ENCODE assay signal across 10 mouse cellular contexts in the genomic region with DNA sequence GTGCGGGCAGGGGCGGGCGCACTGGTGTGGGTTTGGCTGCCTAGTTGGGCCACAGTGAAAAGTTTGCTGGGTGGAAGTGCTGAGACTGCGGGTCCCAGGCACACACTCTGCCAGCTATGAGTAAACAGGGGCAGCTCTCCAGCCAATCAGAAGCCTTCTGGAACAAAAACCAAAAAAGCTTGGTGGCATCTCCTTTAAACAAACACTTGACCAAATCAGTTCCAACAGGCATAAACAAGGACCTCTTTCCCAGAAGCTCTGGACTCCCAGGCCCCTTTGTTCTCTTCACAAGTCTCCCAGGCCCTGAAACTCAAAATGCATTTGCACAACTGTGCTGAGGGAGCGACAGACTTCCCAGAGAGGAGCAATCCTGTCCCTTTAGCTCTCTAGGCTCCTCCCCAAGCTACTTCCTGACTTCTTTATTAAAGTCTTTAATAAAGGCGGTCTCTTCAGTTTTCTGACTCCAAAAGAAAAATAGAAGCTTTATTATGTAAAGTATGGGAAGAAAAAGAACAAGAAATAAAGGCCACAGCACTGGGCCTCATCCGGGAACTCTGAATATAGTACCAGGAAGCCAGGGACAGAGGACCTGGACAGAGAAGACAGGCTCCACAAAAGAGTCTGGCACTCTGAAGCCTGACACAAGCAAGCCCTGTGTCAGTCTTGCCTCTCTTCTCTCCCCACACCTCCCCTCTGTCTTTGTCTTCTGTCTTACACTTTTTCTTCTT.
DNase-seq lines count a peak whose midpoint lies in the region; ATAC-seq and TF ChIP-seq lines count a peak whose summit lies in the region.
"Had no signal": no experiment of that assay in that cellular context is flagged by ENCODE, and none has a peak within 500 bp of the region (broad histone marks: within the 10 kb centered on the region; RNA-seq: fewer than 3 reads in every experiment).

No protein-coding gene starts in this region.

- H3K27me3 ChIP-seq in ES-Bruce4 (ENCODE audit: control insufficient read depth, insufficient read depth, low read length, poor library complexity, severe bottlenecking) = no peaks in the 10 kb centered on the region
- H3K27me3 ChIP-seq in forebrain, embryonic 15.5 days = no peaks in the 10 kb centered on the region
- H3K27me3 ChIP-seq: liver, embryonic 15.5 days had no signal

- H3K4me2 ChIP-seq in forebrain, embryonic 15.5 days (replicated peaks) = no peak overlapping the region
- H3K4me2 ChIP-seq: liver, embryonic 15.5 days had no signal

- no peak for TF ChIP-seq CTCF in ES-Bruce4 (IDR thresholded peaks at IDR 0.05; ENCODE audit: low read depth, low read length)

- H3K4me3 ChIP-seq in ES-Bruce4 (ENCODE audit: low read depth, low read length) = peak overlapping the region; percentile 12
- H3K4me3 ChIP-seq in forebrain, embryonic 15.5 days = no peak overlapping the region
- H3K4me3 ChIP-seq: liver, embryonic 15.5 days had no signal

- H3K36me3 ChIP-seq in ES-Bruce4 (ENCODE audit: control insufficient read depth, insufficient read depth, low read length, poor library complexity, severe bottlenecking) = no peaks in the 10 kb centered on the region
- H3K36me3 ChIP-seq in forebrain, embryonic 15.5 days = no peaks in the 10 kb centered on the region
- H3K36me3 ChIP-seq: liver, embryonic 15.5 days had no signal

- no peak for TF ChIP-seq EP300 in ES-Bruce4 (IDR thresholded peaks at IDR 0.05; ENCODE audit: insufficient read depth, low read depth, low read length)

- peak; percentile 70 for ATAC-seq in forebrain, embryonic 15.5 days (replicated peaks)

- 0 out of 2 replicates have a peak overlapping the region, but pooled peaks have one; percentile 22 for H3K27ac ChIP-seq in ES-Bruce4 (ENCODE audit: insufficient read depth, low read length)
- H3K27ac ChIP-seq in forebrain, embryonic 15.5 days (replicated peaks) = peak overlapping the region; percentile 59
- H3K27ac ChIP-seq: liver, embryonic 15.5 days had no signal

- WGBS in forebrain, embryonic 15.5 days = 22% methylated on average over 7 of the region's 7 CpGs

- H3K4me1 ChIP-seq in ES-Bruce4 (ENCODE audit: control insufficient read depth, insufficient read depth, low read length) = peaks cover 24% of the 10 kb centered on the region
- peaks cover 38% of the 10 kb centered on the region for H3K4me1 ChIP-seq in forebrain, embryonic 15.5 days
- H3K4me1 ChIP-seq: liver, embryonic 15.5 days had no signal

- no peak for TF ChIP-seq POLR2A in ES-Bruce4 (IDR thresholded peaks at IDR 0.05; ENCODE audit: insufficient read depth, low read length)

- H3K9ac ChIP-seq in ES-Bruce4 (ENCODE audit: low read depth, poor library complexity, severe bottlenecking) = no peak overlapping the region
- no peak overlapping the region for H3K9ac ChIP-seq in forebrain, embryonic 15.5 days (replicated peaks)
- H3K9ac ChIP-seq: liver, embryonic 15.5 days had no signal

- peak; percentile 30 to 45 for DNase-seq in cerebellum, postnatal 10 days
- no peak for DNase-seq in cerebellum, adult 8-10 months
- DNase-seq in lung, postnatal 14 days = peak; percentile 43
- no peak for DNase-seq in T-cell, adult 2 months (ENCODE audit: low spot score)
- DNase-seq in heart, adult 9 months (ENCODE audit: low spot score in 2 of 2) = no peak
- DNase-seq in kidney, postnatal 36 days = no peak
- DNase-seq: heart, postnatal 10 days had no signal

- no peaks in the 10 kb centered on the region for H3K9me3 ChIP-seq in ES-Bruce4 (replicated peaks; ENCODE audit: control insufficient read depth, insufficient read depth, low read length, poor library complexity, severe bottlenecking)
- no peaks in the 10 kb centered on the region for H3K9me3 ChIP-seq in forebrain, embryonic 15.5 days
- H3K9me3 ChIP-seq: liver, embryonic 15.5 days had no signal

Comparison
In these comparisons a context has a peak if more than half of its experiments do, and no peak if none do; other contexts are left out.
1. DNase-seq: peak in cerebellum, postnatal 10 days (2 of 2) and lung, postnatal 14 days (single experiment); none in cerebellum, adult 8-10 months (single experiment), T-cell, adult 2 months (single experiment), heart, adult 9 months (0 of 2) and kidney, postnatal 36 days (0 of 2).